Mouse (Mus musculus): ENCODE measurements around the gene D430041D05Rik.

DNA sequence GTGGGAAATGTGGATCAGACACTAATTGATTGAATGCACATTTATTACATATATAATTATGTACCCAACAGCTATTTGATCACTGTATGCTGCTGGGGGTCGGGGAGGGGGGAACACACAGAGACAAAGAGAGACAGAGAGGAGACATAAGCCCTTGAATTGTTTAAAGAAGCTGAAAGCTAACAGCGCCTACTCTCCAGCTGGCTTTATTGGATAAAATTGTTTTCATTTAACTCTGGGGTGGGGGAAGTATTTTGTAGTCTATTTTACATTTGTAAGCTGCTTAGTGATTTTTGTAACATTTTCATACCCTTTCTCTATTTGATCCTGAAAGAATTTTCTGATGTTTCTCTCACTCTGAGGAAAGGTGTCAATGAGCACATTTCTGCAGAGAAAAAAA lies 201.4 kb downstream of the D430041D05Rik start:
- TF ChIP-seq GATA1 (IDR thresholded peaks at IDR 0.05; ENCODE audit: low read length), result no peak
- TF ChIP-seq TAL1 (IDR thresholded peaks at IDR 0.05; ENCODE audit: low read length), result no peak

All from erythroblast, embryonic 14.5 days (primary cell).